Mouse (Mus musculus) urinary bladder, postnatal 14 days (tissue): ENCODE measurements around the gene Olfr523.
"Not testable (repeated sequence)": the region's sequence is repeated elsewhere in the genome, so short reads cannot be mapped to it uniquely, and the experiment has no call there.

Experiments used
- DNase-seq: peaks from one replicate; pipeline ENCODE4 v3.0.0; 2021; ENCODE audit warnings: low spot score

Gene Olfr523

DNA sequence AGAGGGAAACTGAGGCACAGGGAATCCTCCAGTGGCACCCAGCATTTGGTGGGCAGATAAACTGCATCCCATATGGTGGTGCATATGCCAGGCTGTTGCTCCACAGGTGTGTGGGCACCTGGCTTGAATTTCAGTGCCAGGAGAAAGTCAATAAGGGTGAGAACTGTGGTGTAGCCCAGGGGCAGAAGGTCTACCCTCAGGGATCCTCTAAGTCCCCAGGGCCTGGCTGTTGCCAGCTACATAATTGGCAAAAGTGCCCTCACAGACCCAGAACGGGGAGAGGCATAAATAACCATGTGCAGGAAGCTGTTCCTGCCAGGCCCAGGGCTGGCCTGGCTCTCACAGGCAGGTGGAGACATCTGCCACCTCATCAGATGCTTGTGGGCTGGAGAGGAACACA is at the start of gene Olfr523:
Gene Olfr523 (plus strand): TSS at position 282 of the 400 bp plus-strand sequence.
- DNase-seq: no peak

GRCm38 (mm10) chr7:140124382-140124781 is 48.6 kb upstream of the Olfr523 start:
- no peak for DNase-seq

DNA sequence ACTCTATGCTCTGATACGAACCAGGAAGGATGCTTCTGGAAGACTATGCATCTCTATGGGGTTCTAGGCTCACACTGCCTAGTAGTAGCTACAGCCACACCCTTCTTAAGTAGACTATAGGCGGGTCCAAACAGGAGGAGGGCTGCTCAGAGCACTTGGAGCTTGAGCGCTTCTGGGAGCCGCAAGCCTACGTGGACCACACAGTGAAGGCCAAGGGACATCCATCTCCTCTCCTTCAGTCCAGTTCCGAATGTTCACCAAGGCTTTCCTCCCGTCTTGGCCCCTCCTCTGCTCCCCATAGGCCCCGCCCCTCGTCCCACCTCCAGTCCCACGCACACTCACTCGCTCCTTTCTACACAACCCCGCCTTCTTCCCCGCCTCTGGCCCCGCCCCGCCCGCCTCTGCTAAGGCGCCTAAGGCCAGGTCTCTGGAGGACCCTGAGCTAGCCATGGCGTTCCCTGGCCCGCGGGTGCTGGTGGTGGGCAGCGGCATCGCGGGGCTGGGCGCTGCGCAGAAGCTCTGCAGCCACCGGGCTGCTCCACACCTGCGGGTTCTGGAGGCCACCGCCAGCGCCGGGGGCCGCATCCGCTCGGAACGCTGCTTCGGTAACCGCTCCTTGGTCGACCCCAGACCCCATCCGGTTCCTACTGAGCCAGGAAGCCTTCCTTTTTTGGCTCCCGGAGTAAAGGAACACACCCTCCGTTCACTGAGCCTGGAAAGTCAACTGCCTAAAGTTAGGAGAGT is 47.6 kb upstream of the Olfr523 start:
- DNase-seq: peak; percentile 97

DNA sequence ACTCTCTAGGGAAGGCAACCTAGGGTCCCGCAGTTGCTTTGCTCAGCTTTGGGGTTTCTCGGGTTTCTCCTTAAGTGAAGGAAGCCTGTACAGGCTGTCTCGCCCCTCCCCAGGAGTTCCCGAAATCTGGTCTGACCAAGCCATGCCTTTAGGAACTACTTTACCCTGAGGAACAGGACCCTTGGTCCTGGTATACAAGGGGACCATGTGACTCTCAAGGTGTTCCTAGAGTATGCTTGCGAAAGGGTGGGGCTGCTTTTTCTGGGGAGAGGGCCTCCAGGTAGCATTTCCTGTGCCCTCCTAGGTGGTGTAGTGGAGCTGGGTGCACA is 47.0 kb upstream of the Olfr523 start:
- DNase-seq: no peak

DNA sequence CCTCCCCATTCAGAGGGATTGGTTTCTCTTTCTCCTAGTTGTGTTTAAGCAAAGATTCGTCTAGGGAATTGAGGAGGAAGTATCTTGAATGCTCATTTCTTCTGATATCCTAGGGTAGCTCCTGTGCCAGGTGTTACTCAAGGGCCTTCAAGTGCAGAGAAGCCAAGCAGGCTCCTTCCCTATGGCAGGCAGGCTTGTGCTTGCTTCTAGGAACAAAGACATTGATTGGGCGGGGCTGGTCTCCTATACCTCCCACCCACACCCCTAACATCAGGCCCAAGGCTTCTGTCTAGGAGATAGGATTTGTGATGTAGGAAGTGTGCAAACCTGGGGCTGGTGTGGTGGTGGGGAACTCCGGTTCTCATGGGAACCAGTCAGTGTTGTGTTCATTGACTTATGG is 46.1 kb upstream of the Olfr523 start:
- no peak for DNase-seq

DNA sequence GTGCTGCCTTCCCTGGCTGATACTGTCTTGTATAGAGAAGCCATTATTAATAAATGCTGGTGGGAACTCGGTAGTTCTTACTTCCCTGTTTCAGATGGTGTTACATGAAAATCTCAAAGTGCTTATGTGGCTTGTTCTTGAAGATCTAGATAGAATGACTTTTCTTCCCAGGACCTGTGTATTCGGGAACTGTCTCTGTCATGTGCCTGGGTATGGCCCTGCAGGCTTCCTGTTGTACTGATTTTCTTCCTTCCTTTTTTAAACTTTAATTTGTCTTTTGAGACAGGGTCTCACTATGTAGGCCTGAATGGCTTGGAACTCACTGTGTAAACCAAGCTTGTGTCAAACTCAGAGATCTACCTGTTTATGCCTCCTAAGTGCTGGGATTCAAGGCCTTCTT is 45.1 kb upstream of the Olfr523 start:
- DNase-seq: no peak

DNA sequence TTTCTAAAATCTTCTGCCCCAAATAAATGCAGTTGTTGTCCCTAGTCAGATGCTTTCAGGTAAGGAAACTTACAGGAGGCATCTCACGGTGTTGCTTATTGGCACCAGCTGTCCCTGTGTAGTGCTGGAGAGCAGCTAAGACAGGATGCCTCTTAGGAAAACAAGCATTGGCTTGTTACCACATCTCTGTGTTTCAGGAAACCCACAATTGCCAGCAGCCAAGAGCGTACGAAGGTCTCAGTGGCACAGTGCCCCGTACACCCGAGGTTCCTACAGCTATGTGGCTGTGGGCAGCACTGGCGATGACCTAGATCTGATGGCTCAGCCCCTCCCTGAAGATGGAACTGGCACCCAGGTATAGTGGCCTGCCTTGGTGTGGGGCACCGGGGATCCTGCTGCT is 40.8 kb upstream of the Olfr523 start:
- not testable (repeated sequence) for DNase-seq

DNA sequence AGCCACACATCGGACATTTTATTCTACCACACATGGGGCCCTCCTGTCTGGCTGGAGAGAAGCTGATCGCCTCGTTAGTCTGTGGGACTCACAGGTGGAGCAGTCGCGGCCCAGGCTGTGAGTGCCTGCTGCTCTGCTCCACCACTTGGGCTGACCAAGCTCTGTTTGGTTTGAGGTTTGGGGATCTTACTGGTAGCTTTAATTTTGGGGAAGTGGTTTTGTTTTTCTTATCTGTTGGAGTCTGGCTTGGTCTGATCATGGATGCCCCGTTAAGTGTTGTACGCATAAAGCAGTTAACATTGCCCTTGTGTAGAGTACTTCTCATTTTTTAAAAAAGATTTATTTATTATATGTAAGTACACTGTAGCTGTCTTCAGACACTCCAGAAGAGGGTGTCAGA is 39.0 kb upstream of the Olfr523 start:
- not testable (repeated sequence) for DNase-seq

- peak; percentile 55 for DNase-seq
Observed at GRCm38 (mm10) chr7:140135106-140135770, 37.8 kb upstream of the Olfr523 start.

GRCm38 (mm10) chr7:140137135-140138020 is 35.6 kb upstream of the Olfr523 start, which contains the start of gene Mtg1:
TSS of gene Mtg1 (plus strand) at chr7:140137564.
- peak; percentile 95 for DNase-seq

GRCm38 (mm10) chr7:140138021-140138310 is 35.1 kb upstream of the Olfr523 start:
- no peak for DNase-seq

DNA sequence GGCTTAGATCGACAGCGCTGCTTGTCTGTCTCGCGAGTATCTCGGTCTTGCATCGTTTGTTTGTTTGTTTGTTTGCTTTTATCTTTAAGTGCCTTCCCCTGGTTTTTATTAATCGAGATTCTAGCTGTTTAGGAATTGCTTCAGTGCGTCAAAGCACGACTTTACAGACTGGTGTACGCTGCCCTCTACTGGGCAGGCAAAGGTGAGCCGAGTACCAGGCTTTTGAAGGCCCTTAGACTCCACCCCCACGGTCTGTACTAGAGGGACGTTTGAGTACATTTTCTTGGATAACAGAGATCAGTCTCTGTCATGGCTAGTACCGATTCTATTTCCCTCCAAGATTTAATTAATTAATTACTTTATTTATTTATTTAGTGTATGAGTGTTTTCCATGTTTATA is 31.7 kb upstream of the Olfr523 start:
- DNase-seq: peak; percentile 73

GRCm38 (mm10) chr7:140144550-140144949 is 28.5 kb upstream of the Olfr523 start:
- DNase-seq: no peak

- no peak for DNase-seq
Observed at GRCm38 (mm10) chr7:140153383-140153782, 19.6 kb upstream of the Olfr523 start.

GRCm38 (mm10) chr7:140153829-140154217 is 19.2 kb upstream of the Olfr523 start:
- no peak for DNase-seq

GRCm38 (mm10) chr7:140154218-140154927 is 18.6 kb upstream of the Olfr523 start, which contains the start of gene Sprn:
TSS of gene Sprn (minus strand) at chr7:140154877.
- DNase-seq: no peak

- no peak for DNase-seq
Observed at GRCm38 (mm10) chr7:140160363-140160762, 12.7 kb upstream of the Olfr523 start.

DNA sequence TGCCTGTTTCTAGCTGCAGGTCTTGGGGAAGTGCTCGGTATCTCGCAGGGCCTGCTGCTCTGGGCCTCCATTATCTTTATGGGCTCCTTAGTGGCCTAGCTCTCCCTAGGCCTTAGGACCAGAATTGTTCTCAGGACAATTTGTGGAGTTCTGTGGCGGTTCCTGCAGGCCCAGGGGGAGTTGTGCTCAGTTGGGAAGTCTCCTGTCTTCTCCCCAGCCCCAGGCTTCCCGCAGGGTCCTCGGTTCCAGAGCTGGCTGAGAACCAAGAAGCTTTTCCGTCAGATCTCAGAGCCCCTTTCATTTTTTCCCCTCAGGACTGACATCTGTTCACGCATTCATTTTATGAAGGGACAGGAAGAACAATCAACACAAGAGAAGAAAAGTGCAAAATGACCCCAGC is 8.4 kb upstream of the Olfr523 start, which contains the start of gene Olfr522:
Gene Olfr522 (minus strand): TSS at position 101 of the 400 bp plus-strand sequence.
- DNase-seq: no peak

- DNase-seq: no peak
Observed at GRCm38 (mm10) chr7:140167950-140168349, 5.1 kb upstream of the Olfr523 start.

DNA sequence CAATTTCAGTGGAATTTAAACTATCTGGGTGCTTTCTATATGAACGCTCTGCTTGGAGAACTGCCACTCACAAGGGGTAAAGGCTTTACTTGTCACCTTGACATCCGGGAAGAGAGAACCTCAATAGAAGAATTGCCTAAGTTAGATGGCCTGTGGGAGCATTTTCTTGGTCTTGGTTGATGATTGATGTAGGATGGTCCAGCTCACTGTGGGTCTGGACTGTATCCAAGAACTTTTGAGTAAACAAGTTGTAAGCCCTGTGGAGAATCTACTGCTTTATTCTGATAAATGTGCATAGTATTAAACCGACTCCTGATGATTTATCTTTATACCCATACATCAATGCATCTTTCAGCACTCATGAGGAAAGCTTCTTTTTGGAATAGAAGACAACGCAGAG is 3.6 kb upstream of the Olfr523 start:
- no peak for DNase-seq

DNA sequence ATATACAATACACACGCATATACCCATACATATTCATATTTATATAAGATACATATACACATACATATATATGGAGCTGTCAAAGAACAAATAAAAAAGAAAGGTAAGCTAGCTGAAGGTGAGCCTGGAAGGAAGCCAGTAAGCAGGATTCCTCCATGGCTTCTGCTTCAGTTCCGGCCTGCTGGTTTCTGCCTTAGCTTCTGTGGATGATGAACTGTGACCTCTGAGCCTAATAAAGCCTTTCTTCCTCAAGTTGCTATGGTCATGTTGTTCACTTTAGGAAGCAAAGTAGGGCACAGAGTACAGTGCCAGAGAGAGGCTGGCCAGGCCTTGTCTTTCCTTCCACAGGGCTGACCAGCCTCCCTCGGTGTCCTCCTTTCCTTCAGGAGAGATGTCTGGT is 2.2 kb upstream of the Olfr523 start:
- no peak for DNase-seq

DNA sequence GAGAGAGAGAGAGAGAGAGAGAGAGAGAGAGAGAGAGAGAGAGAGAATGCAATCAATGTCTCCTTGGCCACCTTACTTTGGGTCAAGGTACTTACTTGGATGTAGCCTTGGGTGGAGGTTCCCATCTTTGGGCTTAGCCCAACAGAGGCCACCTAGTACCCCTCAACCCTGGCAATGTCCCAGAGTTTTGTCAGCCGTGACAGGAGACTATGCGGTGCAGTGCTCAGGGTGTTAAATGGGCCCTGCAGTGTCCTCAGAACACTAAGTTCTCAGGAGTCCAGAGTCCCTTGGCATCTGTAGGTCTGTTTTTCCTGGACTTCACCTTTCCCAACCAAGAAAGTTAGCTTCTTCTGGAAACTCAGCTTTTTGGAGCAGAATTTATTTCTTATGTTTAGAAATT is 6.2 kb downstream of the Olfr523 start:
- DNase-seq: no peak
